16 mouse cellular contexts compared by ENCODE assay signal in genomic region chr2:68844530-68844929, GRCm38 (mm10). TPM values are rescaled to one million over a fixed set of nuclear protein-coding genes. Genes with fewer than 3 reads are reported as not detected.
DNase-seq lines count a peak whose midpoint lies in the region; ATAC-seq and TF ChIP-seq lines count a peak whose summit lies in the region.
"Had no signal": no experiment of that assay in that cellular context is flagged by ENCODE, and none has a peak within 500 bp of the region (broad histone marks: within the 10 kb centered on the region; RNA-seq: fewer than 3 reads in every experiment).

No protein-coding gene starts in this region.

- peak overlapping the region; percentile 89; the same call in 1 of the 2 replicates for H3K27ac ChIP-seq in liver, postnatal 0 days (ENCODE audit: low read depth)
- no peak overlapping the region for H3K27ac ChIP-seq in liver, embryonic 12.5 days
- H3K27ac ChIP-seq: hindbrain, embryonic 14.5 days had no signal

- no peak overlapping the region for H3K9ac ChIP-seq in liver, postnatal 0 days (replicated peaks)
- H3K9ac ChIP-seq in liver, embryonic 12.5 days = no peak overlapping the region
- H3K9ac ChIP-seq: hindbrain, embryonic 14.5 days; liver, embryonic 15.5 days; stomach, embryonic 15.5 days had no signal

- no peak for TF ChIP-seq POLR2A in myocyte (IDR thresholded peaks at IDR 0.05; ENCODE audit: insufficient read length, low read depth)

- TF ChIP-seq CTCF in liver, postnatal 0 days (IDR thresholded peaks at IDR 0.05; ENCODE audit: low read depth) = no peak

- 57% methylated on average over 2 of the region's 2 CpGs for whole genome bisulfite sequencing in liver, postnatal 0 days (ENCODE audit: insufficient replicate concordance)
- WGBS in liver, embryonic 12.5 days (ENCODE audit: insufficient replicate concordance) = 73% methylated on average over 2 of the region's 2 CpGs

- no peak for TF ChIP-seq EP300 in liver, postnatal 0 days (IDR thresholded peaks at IDR 0.05; ENCODE audit: low read depth)

- no peaks in the 10 kb centered on the region for H3K27me3 ChIP-seq in liver, postnatal 0 days (ENCODE audit: insufficient read depth, low read length)
- H3K27me3 ChIP-seq in liver, embryonic 12.5 days (replicated peaks) = no peaks in the 10 kb centered on the region
- H3K27me3 ChIP-seq in myocyte (ENCODE audit: control insufficient read depth, insufficient read depth, insufficient read length) = no peaks in the 10 kb centered on the region
- H3K27me3 ChIP-seq: liver, embryonic 15.5 days; stomach, embryonic 15.5 days had no signal

- peak; percentile 35 for DNase-seq in heart, adult 11 months
- DNase-seq in heart, postnatal 10 days = no peak
- no peak for DNase-seq in liver, postnatal 0 days
- DNase-seq in urinary bladder, postnatal 14 days (ENCODE audit: low spot score) = no peak
- DNase-seq: cerebellum, postnatal 14 days; heart, adult 18-20 months; spleen, adult 18-20 months; thymus, postnatal 25 days had no signal

- H3K4me1 ChIP-seq in liver, postnatal 0 days (ENCODE audit: insufficient read depth) = peaks cover 9% of the 10 kb centered on the region
- peaks cover 3% of the 10 kb centered on the region; the same call in 1 of the 2 replicates for H3K4me1 ChIP-seq in liver, embryonic 12.5 days
- H3K4me1 ChIP-seq: stomach, embryonic 15.5 days had no signal

- H3K9me3 ChIP-seq in liver, postnatal 0 days (ENCODE audit: low read length) = no peaks in the 10 kb centered on the region
- no peaks in the 10 kb centered on the region for H3K9me3 ChIP-seq in liver, embryonic 12.5 days (replicated peaks)
- H3K9me3 ChIP-seq: liver, embryonic 15.5 days; stomach, embryonic 15.5 days had no signal

- peak overlapping the region; percentile 41 for H3K4me3 ChIP-seq in liver, postnatal 0 days (ENCODE audit: low read depth, low read length)
- no peak overlapping the region for H3K4me3 ChIP-seq in liver, embryonic 12.5 days
- no peak overlapping the region for H3K4me3 ChIP-seq in myocyte
- H3K4me3 ChIP-seq: liver, embryonic 15.5 days; stomach, embryonic 15.5 days had no signal

- H3K36me3 ChIP-seq in liver, postnatal 0 days (replicated peaks; ENCODE audit: insufficient read depth, low read length) = no peaks in the 10 kb centered on the region
- no peaks in the 10 kb centered on the region for H3K36me3 ChIP-seq in liver, embryonic 12.5 days
- no peaks in the 10 kb centered on the region for H3K36me3 ChIP-seq in myocyte (ENCODE audit: control insufficient read depth, insufficient read depth)
- H3K36me3 ChIP-seq: liver, embryonic 15.5 days; stomach, embryonic 15.5 days had no signal

- H3K4me2 ChIP-seq in liver, postnatal 0 days (ENCODE audit: low read depth, low read length) = peak overlapping the region; percentile 52
- H3K4me2 ChIP-seq in liver, embryonic 12.5 days = no peak overlapping the region
- peak overlapping the region; percentile 35 for H3K4me2 ChIP-seq in myocyte (ENCODE audit: low read depth)
- H3K4me2 ChIP-seq: hindbrain, embryonic 14.5 days had no signal

- intact Hi-C loops in heart, postnatal 10 days (cut with DNase I) = no loop called here

- H3ac ChIP-seq in myocyte (ENCODE audit: control insufficient read depth, insufficient read length) = no peak overlapping the region

- H3K79me2 ChIP-seq in myocyte (ENCODE audit: control insufficient read depth, insufficient read depth) = no peaks in the 10 kb centered on the region

- no peak for ATAC-seq in liver, postnatal 0 days
- no peak for ATAC-seq in liver, embryonic 12.5 days
- peak; percentile 60 for ATAC-seq in granulocyte monocyte progenitor cell, adult 5-6 weeks (replicated peaks; ENCODE audit: poor library complexity, severe bottlenecking)
- no peak; the same call in 1 of the 2 replicates for ATAC-seq in monocyte, adult 5-6 weeks (replicated peaks; ENCODE audit: insufficient number of reproducible peaks, low FRiP score, low TSS enrichment, poor library complexity, severe bottlenecking)
- ATAC-seq: forebrain, embryonic 14.5 days had no signal

TF ChIP-seq in myocyte, 11 proteins besides CTCF, POLR2A, EP300 and RAD21:
- no peak for TF ChIP-seq MYOG (IDR thresholded peaks at IDR 0.05; ENCODE audit: control insufficient read depth in 1 of 3, insufficient read depth in 1 of 3, insufficient read length in 2 of 3, low read depth in 2 of 3)
- TF ChIP-seq CEBPB (IDR thresholded peaks at IDR 0.05; ENCODE audit: insufficient read depth, poor library complexity, severe bottlenecking) = peak; percentile 73

RNA-seq across cellular contexts. Expression of gene Cers6, which starts 16.7 kb away (rescaled TPM):
- 10 to 100 TPM; 15.7 to 20.2 TPM for total RNA-seq in heart, postnatal 10 days (2021)
- 6.1 and 8.2 TPM in 2 replicates for polyA plus RNA-seq in liver, postnatal 0 days (2015; fragmentation: Nextera tagmentation; extraction: Ambion mirVana)
- 7.0 and 7.3 TPM in 2 replicates for polyA plus RNA-seq in liver, embryonic 12.5 days (2016; fragmentation: Nextera tagmentation; extraction: Ambion mirVana)
- total RNA-seq in granulocyte monocyte progenitor cell, adult 5-6 weeks (2014; fragmentation: Nextera tagmentation) = 88.6 and 93.7 TPM in 2 replicates
- 39.2 and 39.3 TPM in 2 replicates for total RNA-seq in granulocyte monocyte progenitor cell, adult 5-6 weeks (2017)
- polyA plus RNA-seq in myocyte (2012; fragmentation: generic; extraction: Trizol) = 16.5 TPM
- total RNA-seq in monocyte, adult 5-6 weeks (2017) = 42.0 to 93.3 TPM (median 51.2 TPM) in 3 replicates
